Mouse (Mus musculus) c-Kit-positive CD71-positive TER-119-negative erythroid progenitor cells, embryonic 14.5 days (primary cell): Measurements from ENCODE around the gene Gadd45b.

Experiments
- DNase-seq: peaks from one replicate; pipeline ENCODE4 v3.0.0-alpha.2; 2013; ENCODE audit warnings: low read depth

The Gadd45b gene

GRCm38 (mm10) chr10:80909375-80910162 is 20.3 kb upstream of the Gadd45b start:
- DNase-seq, result no peak

GRCm38 (mm10) chr10:80911354-80911753 is 18.5 kb upstream of the Gadd45b start:
- DNase-seq, result no peak

DNA sequence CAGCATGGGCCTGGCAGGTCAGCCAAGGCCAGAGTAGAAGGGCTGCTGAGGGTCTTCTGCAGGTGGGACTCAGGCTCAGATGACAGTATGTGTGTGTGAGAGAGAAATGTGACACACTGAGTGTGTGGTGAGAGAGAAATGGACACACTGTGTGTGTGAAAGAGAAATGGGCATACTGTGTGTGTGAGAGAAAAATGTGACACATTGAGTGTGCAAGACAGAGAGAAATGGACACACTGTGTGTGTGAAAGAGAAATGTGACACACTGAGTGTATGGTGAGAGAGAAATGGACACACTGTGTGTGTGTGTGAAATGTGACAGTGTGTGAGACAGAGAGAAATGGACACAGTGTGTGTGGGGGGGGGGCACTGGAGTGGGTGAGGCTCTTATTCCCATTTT is 18.0 kb upstream of the Gadd45b start:
- no peak for DNase-seq

DNA sequence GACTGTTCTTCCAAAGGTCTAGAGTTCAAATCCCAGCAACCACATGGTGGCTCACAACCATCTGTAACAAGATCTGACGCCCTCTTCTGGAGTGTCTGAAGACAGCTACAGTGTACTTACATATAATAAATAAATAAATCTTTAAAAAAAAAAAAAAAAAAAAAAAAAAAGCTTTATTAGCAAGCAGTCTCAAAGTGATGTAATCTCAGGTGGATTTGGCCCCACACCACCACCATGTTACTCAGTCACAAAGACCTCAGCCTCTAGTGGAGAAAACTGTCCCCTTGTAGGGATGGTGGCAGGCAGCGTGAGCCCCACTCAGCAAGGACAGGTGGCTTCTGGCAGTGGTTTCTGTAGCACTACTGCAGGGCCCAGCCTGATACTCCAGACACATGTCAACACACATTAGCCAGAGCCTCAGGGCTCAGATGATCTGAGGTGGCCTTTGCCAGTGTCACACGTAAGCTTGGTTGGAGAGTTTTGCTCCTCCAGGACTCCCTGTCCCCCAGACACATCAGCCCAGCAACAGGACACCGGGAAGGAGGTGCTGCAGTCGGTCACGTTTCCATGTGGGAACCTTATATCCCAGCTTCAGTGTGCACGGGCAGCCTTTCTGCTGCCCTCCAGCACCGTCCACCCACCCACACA is 16.4 kb upstream of the Gadd45b start:
- no peak for DNase-seq

DNA sequence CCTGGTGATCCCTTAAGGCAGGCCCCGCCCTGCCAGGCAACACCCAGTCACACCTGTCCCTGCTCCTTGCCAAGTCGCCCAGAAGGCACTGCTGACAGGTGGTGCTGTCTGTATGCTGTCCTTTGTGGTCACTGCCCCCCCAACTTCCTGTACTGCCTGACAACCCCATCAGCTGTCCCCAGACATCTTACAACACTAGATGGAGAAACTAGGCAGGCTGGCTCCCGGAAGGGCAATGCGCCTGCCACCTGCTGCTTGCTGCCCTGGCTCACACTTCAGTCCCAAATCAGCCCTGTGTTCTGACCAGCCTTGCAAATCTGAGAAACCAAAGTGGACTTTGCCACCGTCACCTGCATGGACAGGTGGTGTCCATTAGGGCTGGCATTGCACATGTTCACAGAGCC is 15.6 kb upstream of the Gadd45b start:
- no peak for DNase-seq

DNA sequence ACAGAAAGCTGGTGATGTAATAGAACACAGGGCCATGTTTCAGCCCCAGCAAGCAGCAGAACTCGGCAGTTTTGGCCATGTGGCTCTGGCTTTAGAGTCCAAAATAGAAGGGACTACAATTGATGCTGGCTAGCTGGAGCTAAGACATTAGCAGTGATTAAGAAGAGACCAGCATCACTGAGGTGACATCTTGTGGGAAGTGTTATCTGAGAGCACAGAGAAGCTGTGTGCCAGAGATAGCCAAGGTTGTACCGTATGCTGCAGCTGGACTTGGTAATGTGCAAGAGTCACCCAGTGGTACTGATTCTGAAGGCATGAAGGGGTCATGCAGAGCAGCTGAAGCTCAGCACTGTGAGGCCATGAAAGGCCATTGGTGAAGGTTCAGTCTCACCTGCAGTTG is 14.6 kb upstream of the Gadd45b start:
- DNase-seq, result peak; percentile 43

GRCm38 (mm10) chr10:80915736-80916135 is 14.1 kb upstream of the Gadd45b start:
- no peak for DNase-seq

- DNase-seq, result peak; percentile 25
Measured at GRCm38 (mm10) chr10:80917336-80917778, 12.5 kb upstream of the Gadd45b start.

GRCm38 (mm10) chr10:80917779-80918434 is 12.0 kb upstream of the Gadd45b start, which contains the start of gene Lmnb2:
Gene Lmnb2, minus strand, starts transcription at chr10:80918245.
- peak; percentile 52 for DNase-seq

- no peak for DNase-seq
Measured at GRCm38 (mm10) chr10:80921923-80922322, 8.0 kb upstream of the Gadd45b start.

DNA sequence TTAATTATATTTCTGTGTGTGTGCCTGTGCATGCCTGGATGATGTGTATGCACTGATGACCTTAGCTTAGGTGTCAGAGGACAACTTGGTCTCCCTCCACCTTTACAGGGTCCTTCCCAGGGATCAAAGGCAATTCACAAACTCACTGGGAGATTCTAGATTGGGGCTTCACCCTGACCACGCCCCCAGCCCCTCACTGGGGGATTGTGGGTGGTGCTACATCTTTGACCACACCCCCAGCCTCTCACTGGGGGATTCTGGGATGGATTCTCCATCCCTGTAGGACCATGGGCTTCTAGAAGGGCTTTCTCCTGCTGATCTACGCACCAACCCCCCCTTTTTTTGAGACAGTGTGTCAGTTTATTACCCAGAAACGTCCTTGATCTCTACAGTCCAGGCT is 4.4 kb upstream of the Gadd45b start:
- no peak for DNase-seq

DNA sequence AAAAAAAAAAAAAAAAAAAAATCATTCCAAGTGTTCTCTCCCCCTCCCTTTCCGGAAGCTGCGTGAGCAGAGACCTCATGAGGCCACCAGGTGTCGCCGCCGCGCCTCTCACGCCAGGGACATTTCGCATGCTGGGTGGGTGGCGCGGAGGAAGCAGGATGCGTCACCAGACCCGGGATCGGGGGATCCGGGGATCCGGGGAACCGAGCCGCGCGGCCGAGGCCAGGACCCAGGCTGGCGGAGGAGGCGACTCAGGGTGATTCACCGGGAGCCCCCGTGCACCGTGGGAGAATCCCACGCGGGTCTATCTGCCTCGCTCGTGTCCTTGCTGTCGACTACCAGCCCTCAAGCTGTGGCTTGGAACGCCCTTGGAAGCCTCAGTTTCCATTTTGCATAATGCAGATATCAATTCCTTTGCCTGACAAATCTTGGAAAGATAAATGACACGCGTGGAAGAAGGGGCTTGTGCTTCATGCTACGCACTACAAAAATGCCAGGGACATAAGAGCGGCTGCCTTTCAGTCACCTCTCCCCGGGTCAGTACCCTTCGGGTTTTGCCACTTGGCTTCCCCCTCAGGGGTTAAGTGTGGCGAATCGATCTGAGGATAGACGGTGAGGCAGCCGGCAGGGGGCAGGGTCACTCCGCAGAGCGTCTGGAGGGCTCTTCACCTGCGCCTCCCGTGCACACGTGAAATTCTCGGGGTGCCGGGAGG is 1.1 kb upstream of the Gadd45b start:
- DNase-seq, result peak; percentile 77

GRCm38 (mm10) chr10:80930361-80931152 is 684 bp downstream of the Gadd45b start:
- no peak for DNase-seq

- DNase-seq, result no peak
Measured at GRCm38 (mm10) chr10:80931153-80931671, 1.3 kb downstream of the Gadd45b start.

GRCm38 (mm10) chr10:80931695-80932094 is 1.8 kb downstream of the Gadd45b start:
- DNase-seq, result no peak

DNA sequence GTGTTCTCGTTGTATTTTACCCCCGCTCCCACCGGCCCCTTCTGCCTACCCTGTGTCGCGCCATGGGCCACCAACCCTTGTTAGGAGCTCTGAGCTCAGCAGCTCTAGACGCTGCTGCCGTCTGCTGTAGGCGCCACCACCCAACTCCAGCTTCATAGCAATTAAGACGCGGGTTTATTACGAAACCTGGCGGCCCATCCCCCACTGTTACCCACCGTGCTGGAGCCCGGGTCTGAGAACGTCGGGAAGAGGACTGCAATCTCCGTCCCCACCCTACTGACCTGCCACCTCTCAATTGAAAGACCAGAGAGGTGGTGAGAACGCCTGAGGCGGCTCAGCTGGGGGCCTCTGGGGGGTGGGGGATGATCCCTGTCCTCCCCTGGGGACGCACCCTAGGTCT is 2.3 kb downstream of the Gadd45b start:
- DNase-seq, result no peak

DNA sequence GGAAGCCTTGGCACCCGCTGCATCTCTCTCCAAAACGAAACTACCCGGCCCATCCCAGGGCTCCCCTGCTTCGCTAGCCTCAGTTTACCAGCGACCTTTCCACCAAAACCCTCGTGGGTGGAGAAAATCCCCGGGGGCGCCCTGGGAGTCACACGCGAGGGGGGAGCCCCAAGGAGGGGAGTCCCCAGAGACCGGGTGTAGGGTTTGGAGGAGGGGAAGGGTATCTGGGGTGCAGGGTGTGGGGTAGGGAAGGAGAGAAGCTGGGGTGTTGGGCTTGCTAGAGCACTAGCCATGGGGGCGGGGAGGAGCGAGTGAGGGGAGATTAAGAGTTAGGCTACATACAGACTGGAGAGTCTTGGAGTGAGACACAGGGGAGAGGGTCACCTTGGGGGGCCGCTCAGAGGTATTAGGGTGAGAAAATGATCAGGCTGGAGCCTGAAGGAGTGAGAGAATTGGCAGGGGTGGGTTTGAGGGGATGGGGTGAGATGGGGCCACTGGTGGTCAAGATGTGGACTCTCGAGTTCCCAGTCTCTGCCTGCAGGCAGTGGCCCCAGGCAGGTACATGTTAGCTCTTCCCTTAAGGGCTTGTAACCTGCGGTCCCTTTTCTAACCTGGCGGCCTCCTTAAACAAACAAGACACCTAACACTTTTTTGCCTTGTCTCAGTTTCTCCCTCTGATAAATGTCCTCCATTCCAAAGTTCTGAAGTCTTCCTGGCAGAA is 3.0 kb downstream of the Gadd45b start:
- DNase-seq, result no peak

GRCm38 (mm10) chr10:80933421-80933979 is 3.6 kb downstream of the Gadd45b start:
- DNase-seq, result no peak

DNA sequence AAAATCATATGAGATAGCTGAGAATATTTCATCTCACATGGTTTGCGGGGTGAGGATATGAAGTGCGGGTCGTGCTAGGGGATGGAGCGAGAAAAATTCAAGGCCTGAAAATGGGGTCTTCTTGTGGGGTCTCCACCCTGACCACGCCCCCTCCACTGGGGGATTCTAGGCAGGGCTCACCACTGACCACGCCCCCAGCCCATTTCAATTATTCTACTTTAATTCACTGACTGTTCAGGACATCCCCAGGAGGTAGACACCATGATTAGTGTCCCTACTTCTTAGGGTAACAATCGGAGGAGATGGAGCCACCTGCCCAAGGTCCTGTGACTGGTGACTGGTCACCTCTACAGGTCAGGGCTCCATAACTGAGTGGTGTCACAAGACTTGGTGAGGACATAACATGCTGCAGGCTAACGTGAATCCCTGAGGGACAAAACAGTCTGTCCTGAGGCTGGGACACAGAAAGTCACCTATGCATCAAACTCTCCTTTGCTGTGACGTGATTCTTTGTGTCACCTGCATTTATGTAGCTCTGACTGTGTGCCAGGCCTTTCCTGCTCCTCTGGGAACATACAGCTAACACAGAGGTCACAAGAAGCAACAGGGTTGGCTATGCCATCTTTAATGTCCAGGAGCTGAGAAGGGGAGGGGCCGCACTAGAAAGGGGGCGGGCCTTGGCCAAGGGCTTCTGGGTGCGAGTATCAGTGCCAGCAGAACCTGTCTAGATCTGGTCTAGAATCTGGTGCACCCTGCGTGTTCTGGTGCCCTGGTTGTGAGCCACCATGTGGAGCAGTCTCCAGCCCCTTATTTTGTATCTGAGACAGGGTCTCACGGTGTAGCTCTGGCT is 4.5 kb downstream of the Gadd45b start:
- DNase-seq, result no peak
